Mouse (Mus musculus) kidney, postnatal 0 days (tissue): Measurements from ENCODE around the gene Lmtk3. TPM values are rescaled to one million over a fixed set of nuclear protein-coding genes. Genes with fewer than 3 reads are reported as not detected.
A peak's percentile ranks its signal among the peaks of the same experiment; 100 is the strongest.

Experiments used
- ATAC-seq: fragments of 200-750 bp; cut with Nextera tagmentation; replicated peaks from 2 replicates; pipeline ENCODE4 v1.8.0; 2017; ENCODE audit warnings: low read depth, moderate number of reproducible peaks, moderate TSS enrichment, moderate library complexity; ENCODE audit not compliant: low FRiP score
- DNase-seq: peaks from one replicate; pipeline ENCODE4 v3.0.0-alpha.2; 2016; ENCODE audit warnings: low spot score
- H3K27ac ChIP-seq: fragments of 300-500 bp; sonication (generic); 2 replicates; pipeline ENCODE4 v1.5.1; 2014; ENCODE audit warnings: mild to moderate bottlenecking
- H3K27me3 ChIP-seq: fragments of 300-500 bp; sonication (generic); 2 replicates; pipeline ENCODE4 v1.6.1; 2014; ENCODE audit warnings: low read length, mixed read lengths; ENCODE audit not compliant: insufficient read depth
- H3K36me3 ChIP-seq: fragments of 300-500 bp; sonication (generic); 2 replicates; pipeline ENCODE4 v1.6.1; 2014; ENCODE audit warnings: low read length, mixed read lengths; ENCODE audit not compliant: insufficient read depth
- H3K4me1 ChIP-seq: fragments of 300-500 bp; sonication (generic); replicated peaks from 2 replicates; pipeline ENCODE4 v1.6.1; 2014; ENCODE audit warnings: antibody characterized with exemption, low read length, mixed read lengths; ENCODE audit not compliant: insufficient read depth
- H3K4me2 ChIP-seq: fragments of 300-500 bp; sonication (generic); 2 replicates; pipeline ENCODE4 v1.6.1; 2014; ENCODE audit warnings: mild to moderate bottlenecking, low read length, moderate library complexity, mixed read lengths
- H3K4me3 ChIP-seq: fragments of 300-500 bp; sonication (generic); replicated peaks from 2 replicates; pipeline ENCODE4 v1.5.1; 2014; ENCODE audit warnings: low read depth, low read length
- H3K9ac ChIP-seq: fragments of 300-500 bp; sonication (generic); 2 replicates; pipeline ENCODE4 v1.6.1; 2014; ENCODE audit warnings: low read depth, low read length
- H3K9me3 ChIP-seq: fragments of 300-500 bp; sonication (generic); replicated peaks from 2 replicates; pipeline ENCODE4 v1.6.1; 2016; ENCODE audit warnings: low read length, inconsistent platforms, mixed read lengths
- CTCF ChIP-seq: IDR thresholded peaks from 2 replicates; pipeline ENCODE4 v1.5.1; 2016; ENCODE audit warnings: antibody characterized with exemption, low read depth, mild to moderate bottlenecking, moderate library complexity
- WGBS: fragments of 180-500 bp; shearing (Covaris S2); extraction: QIAGEN DNeasy Blood & Tissue Kit; methylation state at CpG from one replicate; pipeline ENCODE4 v1.1.7; 2014; 5-methylcytosine and 5-hydroxymethylcytosine counted together
- polyA plus RNA-seq: library from polyadenylated mRNA; unstranded; fragments of >200 nt; fragmentation: Nextera tagmentation; extraction: Ambion mirVana; gene quantifications from 2 replicates; pipeline ENCODE4 v1.2.1, GENCODE M21; 2015

Lmtk3 gene
- polyA plus RNA-seq, 1 experiment from 2014 or later: 0.91 TPM

GRCm38 (mm10) chr7:45786136-45786578 lies 2.6 kb downstream of the Lmtk3 start:
- DNase-seq: peak; percentile 87
- Histone ChIP-seq H3K9ac (peak overlapping the region; percentile 60; the same call in 1 of the 2 replicates), H3K4me1 (peaks cover 19% of the 10 kb centered on the region; the same call in 1 of the 2 replicates)

GRCm38 (mm10) chr7:45786661-45787413 lies 3.3 kb downstream of the Lmtk3 start:
- ATAC-seq: peak; percentile 55
- WGBS: 17% methylated on average over 16 of the region's 17 CpGs
- Histone ChIP-seq H3K9me3 (no peaks in the 10 kb centered on the region), H3K27me3 (no peaks in the 10 kb centered on the region), H3K36me3 (no peaks in the 10 kb centered on the region), H3K4me3 (peak overlapping the region; percentile 60), H3K4me2 (peak overlapping the region; percentile 95), H3K4me1 (peaks cover 19% of the 10 kb centered on the region; the same call in 1 of the 2 replicates), H3K27ac (no peak overlapping the region), H3K9ac (peak overlapping the region; percentile 27; the same call in 1 of the 2 replicates)
- no peak for TF ChIP-seq CTCF
- DNase-seq: peak; percentile 83

More at GRCm38 (mm10) chr7:45786136-45786578, 2.6 kb downstream of the Lmtk3 start:
- Histone ChIP-seq H3K9me3 (no peaks in the 10 kb centered on the region), H3K4me2 (peak overlapping the region; percentile 95), H3K27ac (no peak overlapping the region), H3K4me3 (peak overlapping the region; percentile 60), H3K36me3 (no peaks in the 10 kb centered on the region), H3K27me3 (no peaks in the 10 kb centered on the region)
- ATAC-seq: peak; percentile 54
- no peak for TF ChIP-seq CTCF
- WGBS: 2% methylated on average over 14 of the region's 14 CpGs

GRCm38 (mm10) chr7:45787642-45788041 lies 4.1 kb downstream of the Lmtk3 start:
- no peak overlapping the region for H3K27ac ChIP-seq
- 85% methylated on average over 22 of the region's 22 CpGs for WGBS
- TF ChIP-seq CTCF: no peak
- no peak for DNase-seq
- H3K9me3 ChIP-seq: no peaks in the 10 kb centered on the region
- H3K4me1 ChIP-seq: peaks cover 19% of the 10 kb centered on the region; the same call in 1 of the 2 replicates
- ATAC-seq: no peak
- H3K9ac ChIP-seq: no peak overlapping the region
- no peaks in the 10 kb centered on the region for H3K36me3 ChIP-seq
- H3K27me3 ChIP-seq: no peaks in the 10 kb centered on the region
- no peak overlapping the region for H3K4me2 ChIP-seq
- no peak overlapping the region for H3K4me3 ChIP-seq

- Histone ChIP-seq H3K27ac (no peak overlapping the region; the same call in 1 of the 2 replicates), H3K36me3 (no peaks in the 10 kb centered on the region), H3K27me3 (no peaks in the 10 kb centered on the region), H3K9me3 (no peaks in the 10 kb centered on the region), H3K4me1 (0 out of 2 replicates have a peak, but pooled peaks cover 8% of the 10 kb centered on the region), H3K9ac (no peak overlapping the region), H3K4me2 (no peak overlapping the region), H3K4me3 (no peak overlapping the region)
- 45% methylated on average over 6 of the region's 6 CpGs for WGBS
- DNase-seq: peak; percentile 50
- no peak for TF ChIP-seq CTCF
- no peak for ATAC-seq
Observed at GRCm38 (mm10) chr7:45790721-45791120, 7.2 kb downstream of the Lmtk3 start.

- no peaks in the 10 kb centered on the region for H3K9me3 ChIP-seq
- H3K27me3 ChIP-seq: no peaks in the 10 kb centered on the region
- no peak overlapping the region for H3K9ac ChIP-seq
- H3K4me3 ChIP-seq: no peak overlapping the region
- H3K4me1 ChIP-seq: no peaks in the 10 kb centered on the region
- no peak for ATAC-seq
- WGBS: 88% methylated on average over 17 of the region's 17 CpGs
- no peak for TF ChIP-seq CTCF
- no peaks in the 10 kb centered on the region for H3K36me3 ChIP-seq
- H3K27ac ChIP-seq: no peak overlapping the region
- no peak overlapping the region for H3K4me2 ChIP-seq
- no peak for DNase-seq
Observed at GRCm38 (mm10) chr7:45791756-45792490, 8.4 kb downstream of the Lmtk3 start.

GRCm38 (mm10) chr7:45793240-45793639 lies 9.7 kb downstream of the Lmtk3 start:
- no peak overlapping the region for H3K4me3 ChIP-seq
- no peaks in the 10 kb centered on the region for H3K9me3 ChIP-seq
- ATAC-seq (no peak), DNase-seq (no peak)
- no peak overlapping the region for H3K4me2 ChIP-seq
- WGBS: 93% methylated on average over 24 of the region's 24 CpGs
- no peak overlapping the region for H3K27ac ChIP-seq
- H3K27me3 ChIP-seq: no peaks in the 10 kb centered on the region
- H3K4me1 ChIP-seq: peaks cover 10% of the 10 kb centered on the region; the same call in 1 of the 2 replicates
- no peak for TF ChIP-seq CTCF
- H3K9ac ChIP-seq: no peak overlapping the region
- no peaks in the 10 kb centered on the region for H3K36me3 ChIP-seq
